Mouse (Mus musculus) MN1 (cell line): Measurements from ENCODE around the gene Klhdc1.

Experiments
- DNase-seq: peaks from one replicate; pipeline ENCODE4 v3.0.0-alpha.2; 2016; ENCODE audit warnings: low spot score

Klhdc1 gene

GRCm38 (mm10) chr12:69227776-69228466 lies 13.1 kb upstream of the Klhdc1 start, which contains the start of gene Pole2:
Pole2 (minus strand) TSS chr12:69228195.
- peak; percentile 97 for DNase-seq

- DNase-seq, result no peak
Measured at GRCm38 (mm10) chr12:69229251-69229650, 11.7 kb upstream of the Klhdc1 start.

GRCm38 (mm10) chr12:69235782-69236181 lies 5.2 kb upstream of the Klhdc1 start:
- DNase-seq, result no peak

- DNase-seq, result peak; percentile 55
Measured at GRCm38 (mm10) chr12:69238284-69238683, 2.7 kb upstream of the Klhdc1 start.

- DNase-seq, result no peak
Measured at GRCm38 (mm10) chr12:69241405-69241770, 412 bp downstream of the Klhdc1 start.

- DNase-seq, result peak; percentile 67
Measured at GRCm38 (mm10) chr12:69241771-69242431, 925 bp downstream of the Klhdc1 start.

GRCm38 (mm10) chr12:69249766-69250165 lies 8.8 kb downstream of the Klhdc1 start:
- DNase-seq, result no peak

GRCm38 (mm10) chr12:69250756-69251155 lies 9.8 kb downstream of the Klhdc1 start:
- no peak for DNase-seq

- DNase-seq, result no peak
Measured at GRCm38 (mm10) chr12:69253806-69254205, 12.8 kb downstream of the Klhdc1 start.

- DNase-seq, result no peak
Measured at GRCm38 (mm10) chr12:69257836-69258235, 16.9 kb downstream of the Klhdc1 start.

GRCm38 (mm10) chr12:69262251-69262650 lies 21.3 kb downstream of the Klhdc1 start:
- no peak for DNase-seq

GRCm38 (mm10) chr12:69265031-69265430 lies 24.1 kb downstream of the Klhdc1 start:
- no peak for DNase-seq

- no peak for DNase-seq
Measured at GRCm38 (mm10) chr12:69267956-69268632, 27.1 kb downstream of the Klhdc1 start.

GRCm38 (mm10) chr12:69268956-69269355 lies 28.0 kb downstream of the Klhdc1 start:
- no peak for DNase-seq

GRCm38 (mm10) chr12:69279931-69280469 lies 39.0 kb downstream of the Klhdc1 start:
- DNase-seq, result no peak

GRCm38 (mm10) chr12:69280915-69281314 lies 39.9 kb downstream of the Klhdc1 start:
- DNase-seq, result no peak

GRCm38 (mm10) chr12:69283146-69283545 lies 42.2 kb downstream of the Klhdc1 start:
- peak; percentile 56 for DNase-seq

- no peak for DNase-seq
Measured at GRCm38 (mm10) chr12:69287535-69287934, 46.6 kb downstream of the Klhdc1 start.

GRCm38 (mm10) chr12:69288699-69289098 lies 47.7 kb downstream of the Klhdc1 start:
- no peak for DNase-seq

- no peak for DNase-seq
Measured at GRCm38 (mm10) chr12:69292401-69292800, 51.4 kb downstream of the Klhdc1 start.

- no peak for DNase-seq
Measured at GRCm38 (mm10) chr12:69293815-69294214, 52.8 kb downstream of the Klhdc1 start.

- DNase-seq, result no peak
Measured at GRCm38 (mm10) chr12:69294936-69295335, 54.0 kb downstream of the Klhdc1 start.

GRCm38 (mm10) chr12:69295651-69296050 lies 54.7 kb downstream of the Klhdc1 start:
- DNase-seq, result peak; percentile 46
